Mouse (Mus musculus): ENCODE measurements around the gene Acoxl. TPM values are rescaled to one million over a fixed set of nuclear protein-coding genes. Genes with fewer than 3 reads are reported as not detected.

Acoxl gene
- polyA plus RNA-seq, 1 experiment from 2014 or later, result 0.09 TPM

GRCm38 (mm10) chr2:128060213-128060612, 221.5 kb downstream of the Acoxl start:
- no peak overlapping the region for H3K4me3 ChIP-seq (replicated peaks)
- no peaks in the 10 kb centered on the region for H3K4me1 ChIP-seq (replicated peaks)
- H3K9ac ChIP-seq, result no peak overlapping the region
- no peaks in the 10 kb centered on the region for H3K36me3 ChIP-seq
- H3K9me3 ChIP-seq, result no peaks in the 10 kb centered on the region
- no peak for ATAC-seq
- no peak overlapping the region for H3K4me2 ChIP-seq (replicated peaks)
- no peak overlapping the region for H3K27ac ChIP-seq
- 66% methylated on average over 6 of the region's 6 CpGs for WGBS
- H3K27me3 ChIP-seq (replicated peaks), result no peaks in the 10 kb centered on the region

- Histone ChIP-seq H3K4me1 (replicated peaks) (no peaks in the 10 kb centered on the region), H3K9me3 (no peaks in the 10 kb centered on the region), H3K27ac (no peak overlapping the region), H3K4me3 (replicated peaks) (no peak overlapping the region), H3K27me3 (replicated peaks) (no peaks in the 10 kb centered on the region), H3K9ac (no peak overlapping the region), H3K36me3 (no peaks in the 10 kb centered on the region), H3K4me2 (replicated peaks) (no peak overlapping the region)
- WGBS, result 58% methylated on average over 6 of the region's 6 CpGs
- no peak for ATAC-seq
Observed at GRCm38 (mm10) chr2:128060680-128061287, 222.1 kb downstream of the Acoxl start.

GRCm38 (mm10) chr2:128061491-128061890, 222.8 kb downstream of the Acoxl start:
- H3K36me3 ChIP-seq, result no peaks in the 10 kb centered on the region
- no peak for ATAC-seq
- H3K9me3 ChIP-seq, result no peaks in the 10 kb centered on the region
- WGBS, result 56% methylated on average over 7 of the region's 7 CpGs
- no peaks in the 10 kb centered on the region for H3K4me1 ChIP-seq (replicated peaks)
- H3K27ac ChIP-seq, result no peak overlapping the region
- no peak overlapping the region for H3K4me2 ChIP-seq (replicated peaks)
- H3K9ac ChIP-seq, result no peak overlapping the region
- no peaks in the 10 kb centered on the region for H3K27me3 ChIP-seq (replicated peaks)
- no peak overlapping the region for H3K4me3 ChIP-seq (replicated peaks)

- H3K4me1 ChIP-seq (replicated peaks), result no peaks in the 10 kb centered on the region
- H3K9me3 ChIP-seq, result no peaks in the 10 kb centered on the region
- 91% methylated on average over 6 of the region's 6 CpGs for WGBS
- ATAC-seq, result no peak
- no peak overlapping the region for H3K27ac ChIP-seq
- H3K4me3 ChIP-seq (replicated peaks), result no peak overlapping the region
- no peaks in the 10 kb centered on the region for H3K27me3 ChIP-seq (replicated peaks)
- H3K9ac ChIP-seq, result no peak overlapping the region
- no peaks in the 10 kb centered on the region for H3K36me3 ChIP-seq
- no peak overlapping the region for H3K4me2 ChIP-seq (replicated peaks)
Observed at GRCm38 (mm10) chr2:128062756-128063155, 224.1 kb downstream of the Acoxl start.

- no peaks in the 10 kb centered on the region for H3K4me1 ChIP-seq (replicated peaks)
- H3K27ac ChIP-seq, result no peak overlapping the region
- no peak overlapping the region for H3K4me3 ChIP-seq (replicated peaks)
- H3K4me2 ChIP-seq (replicated peaks), result no peak overlapping the region
- WGBS, result 88% methylated on average over 2 of the region's 2 CpGs
- no peaks in the 10 kb centered on the region for H3K9me3 ChIP-seq
- no peak overlapping the region for H3K9ac ChIP-seq
- no peaks in the 10 kb centered on the region for H3K27me3 ChIP-seq (replicated peaks)
- H3K36me3 ChIP-seq, result no peaks in the 10 kb centered on the region
- no peak for ATAC-seq
Observed at GRCm38 (mm10) chr2:128065013-128065412, 226.3 kb downstream of the Acoxl start.

GRCm38 (mm10) chr2:128065576-128065975, 226.9 kb downstream of the Acoxl start:
- Histone ChIP-seq H3K9ac (no peak overlapping the region), H3K4me3 (replicated peaks) (no peak overlapping the region), H3K27me3 (replicated peaks) (no peaks in the 10 kb centered on the region), H3K9me3 (no peaks in the 10 kb centered on the region), H3K36me3 (no peaks in the 10 kb centered on the region), H3K4me1 (replicated peaks) (no peaks in the 10 kb centered on the region), H3K27ac (no peak overlapping the region), H3K4me2 (replicated peaks) (no peak overlapping the region)
- no peak for ATAC-seq
- 85% methylated on average over 2 of the region's 2 CpGs for WGBS

- no peak overlapping the region for H3K4me3 ChIP-seq (replicated peaks)
- H3K36me3 ChIP-seq, result no peaks in the 10 kb centered on the region
- ATAC-seq, result no peak
- no peak overlapping the region for H3K9ac ChIP-seq
- no peaks in the 10 kb centered on the region for H3K9me3 ChIP-seq
- WGBS, result 76% methylated on average over 3 of the region's 3 CpGs
- no peaks in the 10 kb centered on the region for H3K27me3 ChIP-seq (replicated peaks)
- no peaks in the 10 kb centered on the region for H3K4me1 ChIP-seq (replicated peaks)
- H3K4me2 ChIP-seq (replicated peaks), result no peak overlapping the region
- H3K27ac ChIP-seq, result no peak overlapping the region
Observed at GRCm38 (mm10) chr2:128067162-128067561, 228.5 kb downstream of the Acoxl start.

GRCm38 (mm10) chr2:128067596-128067995, 228.9 kb downstream of the Acoxl start:
- ATAC-seq, result no peak
- no peak overlapping the region for H3K27ac ChIP-seq
- H3K4me2 ChIP-seq (replicated peaks), result no peak overlapping the region
- no peak overlapping the region for H3K4me3 ChIP-seq (replicated peaks)
- H3K9me3 ChIP-seq, result no peaks in the 10 kb centered on the region
- H3K9ac ChIP-seq, result no peak overlapping the region
- no peaks in the 10 kb centered on the region for H3K4me1 ChIP-seq (replicated peaks)
- no peaks in the 10 kb centered on the region for H3K27me3 ChIP-seq (replicated peaks)
- WGBS, result 86% methylated on average over 7 of the region's 7 CpGs
- H3K36me3 ChIP-seq, result no peaks in the 10 kb centered on the region

- ATAC-seq, result no peak
Observed at GRCm38 (mm10) chr2:128068176-128068575, 229.5 kb downstream of the Acoxl start.

GRCm38 (mm10) chr2:128069025-128069424, 230.3 kb downstream of the Acoxl start:
- Histone ChIP-seq H3K4me1 (replicated peaks) (no peaks in the 10 kb centered on the region), H3K9me3 (no peaks in the 10 kb centered on the region), H3K36me3 (no peaks in the 10 kb centered on the region), H3K27me3 (replicated peaks) (no peaks in the 10 kb centered on the region), H3K27ac (no peak overlapping the region), H3K4me3 (replicated peaks) (no peak overlapping the region), H3K4me2 (replicated peaks) (no peak overlapping the region), H3K9ac (no peak overlapping the region)
- ATAC-seq, result no peak
- 65% methylated on average over 2 of the region's 2 CpGs for WGBS

More at GRCm38 (mm10) chr2:128068176-128068575, 229.5 kb downstream of the Acoxl start:
- Histone ChIP-seq H3K4me1 (replicated peaks) (no peaks in the 10 kb centered on the region), H3K9ac (no peak overlapping the region), H3K9me3 (no peaks in the 10 kb centered on the region), H3K27me3 (replicated peaks) (no peaks in the 10 kb centered on the region), H3K4me2 (replicated peaks) (no peak overlapping the region), H3K27ac (no peak overlapping the region), H3K4me3 (replicated peaks) (no peak overlapping the region), H3K36me3 (no peaks in the 10 kb centered on the region)
- 66% methylated on average over 4 of the region's 4 CpGs for WGBS

GRCm38 (mm10) chr2:128071791-128072190, 233.1 kb downstream of the Acoxl start:
- no peaks in the 10 kb centered on the region for H3K27me3 ChIP-seq (replicated peaks)
- no peak overlapping the region for H3K4me3 ChIP-seq (replicated peaks)
- 68% methylated on average over 7 of the region's 7 CpGs for WGBS
- no peak for ATAC-seq
- H3K4me2 ChIP-seq (replicated peaks), result no peak overlapping the region
- H3K36me3 ChIP-seq, result no peaks in the 10 kb centered on the region
- no peak overlapping the region for H3K27ac ChIP-seq
- H3K9ac ChIP-seq, result no peak overlapping the region
- H3K9me3 ChIP-seq, result no peaks in the 10 kb centered on the region
- no peaks in the 10 kb centered on the region for H3K4me1 ChIP-seq (replicated peaks)

GRCm38 (mm10) chr2:128072944-128073343, 234.3 kb downstream of the Acoxl start:
- Histone ChIP-seq H3K4me2 (replicated peaks) (no peak overlapping the region), H3K4me1 (replicated peaks) (no peaks in the 10 kb centered on the region), H3K36me3 (no peaks in the 10 kb centered on the region), H3K27ac (no peak overlapping the region), H3K27me3 (replicated peaks) (no peaks in the 10 kb centered on the region), H3K4me3 (replicated peaks) (no peak overlapping the region), H3K9me3 (no peaks in the 10 kb centered on the region), H3K9ac (no peak overlapping the region)
- 80% methylated on average over 5 of the region's 5 CpGs for WGBS
- ATAC-seq, result no peak

- WGBS, result 91% methylated on average over 2 of the region's 2 CpGs
- no peak for ATAC-seq
Observed at GRCm38 (mm10) chr2:128073603-128074002, 234.9 kb downstream of the Acoxl start.

More at GRCm38 (mm10) chr2:128073603-128074002, 234.9 kb downstream of the Acoxl start:
- Histone ChIP-seq H3K9ac (no peak overlapping the region), H3K36me3 (no peaks in the 10 kb centered on the region), H3K27ac (no peak overlapping the region), H3K4me2 (replicated peaks) (no peak overlapping the region), H3K27me3 (replicated peaks) (no peaks in the 10 kb centered on the region), H3K4me1 (replicated peaks) (no peaks in the 10 kb centered on the region), H3K9me3 (no peaks in the 10 kb centered on the region), H3K4me3 (replicated peaks) (no peak overlapping the region)

Measured in intestine, embryonic 15.5 days (tissue).